Mouse (Mus musculus): ENCODE measurements at regions not wholly inside any gene's neighbourhood (a gene's known extent, or its start where the extent isn't known, plus 50 kb on each side); places are given as distances from the start of the nearest gene placed in this dataset.

DNA sequence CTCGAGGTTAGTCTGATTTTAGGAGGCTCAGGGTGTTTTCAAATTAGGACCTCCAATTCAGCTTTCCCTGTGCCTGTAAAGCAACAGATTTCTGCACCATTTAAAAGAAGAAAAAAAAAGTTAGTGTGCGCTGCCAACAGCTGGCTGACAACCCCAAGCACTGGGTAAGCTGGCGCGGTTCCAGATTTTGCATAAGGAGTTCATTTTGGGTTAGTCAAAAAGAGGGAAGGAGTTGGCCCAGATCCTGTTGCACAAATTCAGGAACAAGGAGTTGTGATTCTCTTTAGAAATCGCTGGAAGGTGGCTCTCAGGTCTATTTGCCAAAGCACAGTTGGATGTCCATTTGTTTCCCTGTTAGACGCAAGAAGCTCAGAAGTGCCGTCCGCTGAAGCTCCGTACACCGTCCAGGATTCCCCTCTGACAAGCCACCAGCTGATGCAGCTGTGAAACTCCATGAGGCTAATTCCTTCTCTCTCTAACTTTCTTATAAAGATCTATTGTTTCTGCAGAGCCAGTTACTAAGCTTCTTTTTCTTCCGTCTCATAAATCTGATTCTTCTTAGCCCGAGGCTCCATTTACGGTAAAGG lies 184.6 kb downstream of the Cand1 start:
- no peak for TF ChIP-seq POLR2A (IDR thresholded peaks at IDR 0.05; ENCODE audit: insufficient read depth, low read depth, low read length)
- no peak for TF ChIP-seq CTCF (IDR thresholded peaks at IDR 0.05)

Measured in heart, adult 2 months (tissue).